Mouse (Mus musculus) mature B cell (primary cell): ENCODE data around the gene Hes3.

Experiments
- in situ Hi-C: fragments of 300-500 bp; cut with MboI; formaldehyde crosslinking; loops from 2 replicates; pipeline ENCODE4 v1.14.3; 2019

Gene Hes3

GRCm38 (mm10) chr4:152291562-152291961 lies at the start of gene Hes3:
Hes3 (minus strand) TSS chr4:152291662.
- in situ Hi-C loops = loop anchor here (5.0 kb wide), 1 partner anchor 119 kb away; no protein-coding TSS in a partner anchor

GRCm38 (mm10) chr4:152340584-152341284 lies 49.3 kb upstream of the Hes3 start:
- in situ Hi-C loops = no loop called here

GRCm38 (mm10) chr4:152339293-152339790 lies 47.9 kb upstream of the Hes3 start:
- in situ Hi-C loops = no loop called here

GRCm38 (mm10) chr4:152338419-152339292 lies 47.2 kb upstream of the Hes3 start, which contains the start of gene Chd5:
Chd5 (plus strand) TSS chr4:152338651.
- in situ Hi-C loops = no loop called here

- in situ Hi-C loops = no loop called here
Measured at GRCm38 (mm10) chr4:152337772-152338171, 46.3 kb upstream of the Hes3 start.

- in situ Hi-C loops = no loop called here
Measured at GRCm38 (mm10) chr4:152333587-152333986, 42.1 kb upstream of the Hes3 start.

- in situ Hi-C loops = no loop called here
Measured at GRCm38 (mm10) chr4:152332952-152333351, 41.5 kb upstream of the Hes3 start.

GRCm38 (mm10) chr4:152328691-152329090 lies 37.2 kb upstream of the Hes3 start:
- in situ Hi-C loops = loop anchor here (10.0 kb wide), 1 partner anchor 146 kb away; the partner anchor contains the start of genes Kcnab2 and Nphp4

- in situ Hi-C loops = loop anchor here (10.0 kb wide), 1 partner anchor 148 kb away; the partner anchor contains the start of genes Kcnab2 and Nphp4
Measured at GRCm38 (mm10) chr4:152326543-152326942, 35.1 kb upstream of the Hes3 start.

- in situ Hi-C loops = loop anchor here (10.0 kb wide), 1 partner anchor 149 kb away; the partner anchor contains the start of genes Kcnab2 and Nphp4
Measured at GRCm38 (mm10) chr4:152325574-152326411, 34.3 kb upstream of the Hes3 start, which contains the start of gene Rpl22. Rpl22 (plus strand) TSS chr4:152325742.

GRCm38 (mm10) chr4:152324641-152325562 lies 33.4 kb upstream of the Hes3 start:
- in situ Hi-C loops = loop anchor here (10.0 kb wide), 1 partner anchor 150 kb away; the partner anchor contains the start of genes Kcnab2 and Nphp4

- in situ Hi-C loops = loop anchor here (10.0 kb wide), 1 partner anchor 153 kb away; the partner anchor contains the start of genes Kcnab2 and Nphp4
Measured at GRCm38 (mm10) chr4:152321464-152321863, 30.0 kb upstream of the Hes3 start.

- in situ Hi-C loops = no loop called here
Measured at GRCm38 (mm10) chr4:152318517-152319234, 27.2 kb upstream of the Hes3 start, which contains the start of gene Rnf207. Rnf207 (minus strand) TSS chr4:152318993.

GRCm38 (mm10) chr4:152317631-152318033 lies 26.2 kb upstream of the Hes3 start:
- in situ Hi-C loops = no loop called here

- in situ Hi-C loops = no loop called here
Measured at GRCm38 (mm10) chr4:152315498-152316213, 24.2 kb upstream of the Hes3 start.

- in situ Hi-C loops = no loop called here
Measured at GRCm38 (mm10) chr4:152313934-152314333, 22.5 kb upstream of the Hes3 start.

GRCm38 (mm10) chr4:152313211-152313632 lies 21.8 kb upstream of the Hes3 start:
- in situ Hi-C loops = no loop called here

- in situ Hi-C loops = no loop called here
Measured at GRCm38 (mm10) chr4:152312186-152312585, 20.7 kb upstream of the Hes3 start.

- in situ Hi-C loops = no loop called here
Measured at GRCm38 (mm10) chr4:152307542-152307941, 16.1 kb upstream of the Hes3 start.
